Mouse (Mus musculus) neural tube, embryonic 13.5 days (tissue): ENCODE measurements around the gene Chst13. TPM values are rescaled to one million over a fixed set of nuclear protein-coding genes. Genes with fewer than 3 reads are reported as not detected.

Experiments
- ATAC-seq: fragments of 200-750 bp; cut with Nextera tagmentation; 2 replicates; pipeline ENCODE4 v1.8.0; 2017; ENCODE audit warnings: low read depth, mild to moderate bottlenecking, moderate TSS enrichment, moderate library complexity
- H3K27ac ChIP-seq: fragments of 300-500 bp; sonication (generic); replicated peaks from 2 replicates; pipeline ENCODE4 v1.5.1; 2015; ENCODE audit warnings: moderate library complexity, mild to moderate bottlenecking, inconsistent platforms
- H3K27me3 ChIP-seq: fragments of 300-500 bp; sonication (generic); 2 replicates; pipeline ENCODE4 v1.6.1; 2015; ENCODE audit warnings: mild to moderate bottlenecking, inconsistent platforms
- H3K36me3 ChIP-seq: fragments of 300-500 bp; sonication (generic); 2 replicates; pipeline ENCODE4 v1.6.1; 2015; ENCODE audit warnings: mild to moderate bottlenecking, inconsistent platforms
- H3K4me1 ChIP-seq: fragments of 300-500 bp; sonication (generic); replicated peaks from 2 replicates; pipeline ENCODE4 v1.6.1; 2015; ENCODE audit warnings: inconsistent platforms
- H3K4me2 ChIP-seq: fragments of 300-500 bp; sonication (generic); 2 replicates; pipeline ENCODE4 v1.6.1; 2015; ENCODE audit warnings: inconsistent platforms, mild to moderate bottlenecking, moderate library complexity
- H3K4me3 ChIP-seq: fragments of 300-500 bp; sonication (generic); 2 replicates; pipeline ENCODE4 v1.5.1; 2015; ENCODE audit warnings: mild to moderate bottlenecking, inconsistent platforms
- H3K9ac ChIP-seq: fragments of 300-500 bp; sonication (generic); 2 replicates; pipeline ENCODE4 v1.6.1; 2015; ENCODE audit warnings: moderate library complexity, mild to moderate bottlenecking, inconsistent platforms
- H3K9me3 ChIP-seq: fragments of 300-500 bp; sonication (generic); 2 replicates; pipeline ENCODE4 v1.6.1; 2016; ENCODE audit warnings: inconsistent platforms
- WGBS: fragments of 180-500 bp; shearing (Covaris S2); methylation state at CpG from one replicate; pipeline ENCODE4 v1.1.7; 2015; 5-methylcytosine and 5-hydroxymethylcytosine counted together
- polyA plus RNA-seq: library from polyadenylated mRNA; unstranded; fragments of >200 nt; fragmentation: Nextera tagmentation; extraction: Ambion mirVana; gene quantifications from 2 replicates; pipeline ENCODE4 v1.2.1, GENCODE M21; 2015

Gene Chst13
- 0.27 TPM in 1 of 2 replicates, not detected in the other for polyA plus RNA-seq

DNA sequence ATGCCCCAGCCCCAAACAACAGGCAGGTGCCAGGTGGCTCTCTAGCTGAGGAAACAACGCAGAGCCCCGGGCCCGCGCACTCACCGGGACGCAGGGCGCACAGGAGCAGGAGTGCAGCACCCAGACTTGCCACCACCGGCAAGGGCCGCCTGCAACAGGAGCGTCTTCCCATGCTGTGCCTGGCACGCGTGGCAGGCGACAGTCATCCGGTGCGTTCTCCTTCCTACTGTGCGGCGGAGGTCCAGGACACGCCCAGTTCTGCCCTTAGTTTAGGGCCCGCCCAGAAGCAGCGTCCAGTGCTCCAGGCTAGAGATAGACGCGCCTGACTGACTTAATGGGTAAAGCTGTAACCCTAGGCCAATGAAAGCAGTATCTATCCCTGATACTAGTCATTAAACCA is at the start of gene Chst13:
Chst13 (minus strand) TSS at position 195 of the 400 bp plus-strand sequence.
- H3K9ac ChIP-seq: peak within 1 kb of the TSS; percentile 9; the same call in 1 of the 2 replicates

GRCm38 (mm10) chr6:90374647-90375046 is 49.7 kb upstream of the Chst13 start:
- Histone ChIP-seq H3K27ac (no peak overlapping the region), H3K4me1 (peaks cover 28% of the 10 kb centered on the region), H3K36me3 (peaks cover 68% of the 10 kb centered on the region), H3K4me2 (no peak overlapping the region), H3K4me3 (no peak overlapping the region), H3K9me3 (no peaks in the 10 kb centered on the region), H3K27me3 (no peaks in the 10 kb centered on the region), H3K9ac (no peak overlapping the region)
- no peak for ATAC-seq
- 89% methylated on average over 4 of the region's 4 CpGs for WGBS

More for the DNA sequence above, at the start of gene Chst13:
- H3K36me3 ChIP-seq: no peaks in the 10 kb centered on the region
- peaks cover 20% of the 10 kb centered on the region for H3K27me3 ChIP-seq
- peak within 1 kb of the TSS; percentile 42 for H3K4me2 ChIP-seq
- 7% methylated on average over 22 of the region's 22 CpGs for WGBS
- 0 out of 2 replicates have a peak within 1 kb of the TSS, but pooled peaks have one; percentile 8 for H3K4me3 ChIP-seq
- ATAC-seq: no peak
- peaks cover 8% of the 10 kb centered on the region for H3K4me1 ChIP-seq
- no peak within 1 kb of the TSS for H3K27ac ChIP-seq
- no peaks in the 10 kb centered on the region for H3K9me3 ChIP-seq

- Histone ChIP-seq H3K36me3 (peaks cover 28% of the 10 kb centered on the region), H3K27me3 (no peaks in the 10 kb centered on the region), H3K4me3 (peak overlapping the region; percentile 97), H3K9ac (peak overlapping the region; percentile 94), H3K4me1 (peaks cover 28% of the 10 kb centered on the region), H3K27ac (peak overlapping the region; percentile 90), H3K4me2 (peak overlapping the region; percentile 98), H3K9me3 (no peaks in the 10 kb centered on the region)
- 2% methylated on average over 82 of the region's 98 CpGs for WGBS
- peak; percentile 87 for ATAC-seq
Measured at GRCm38 (mm10) chr6:90369725-90370553, 45.0 kb upstream of the Chst13 start.

- H3K9me3 ChIP-seq: no peaks in the 10 kb centered on the region
- H3K9ac ChIP-seq: peak within 1 kb of the TSS; percentile 94
- peak; percentile 98 for ATAC-seq
- H3K36me3 ChIP-seq: peaks cover 20% of the 10 kb centered on the region
- H3K4me3 ChIP-seq: peak within 1 kb of the TSS; percentile 97
- 6% methylated on average over 41 of the region's 41 CpGs for WGBS
- no peaks in the 10 kb centered on the region for H3K27me3 ChIP-seq
- H3K4me2 ChIP-seq: peak within 1 kb of the TSS; percentile 98
- peak within 1 kb of the TSS; percentile 90 for H3K27ac ChIP-seq
- peaks cover 28% of the 10 kb centered on the region for H3K4me1 ChIP-seq
Measured at GRCm38 (mm10) chr6:90368976-90369724, 44.2 kb upstream of the Chst13 start, which contains the start of gene Zxdc. Gene Zxdc, plus strand, starts transcription at chr6:90369492.

- Histone ChIP-seq H3K4me1 (peaks cover 14% of the 10 kb centered on the region; the same call in 1 of the 2 replicates), H3K27ac (no peak overlapping the region), H3K36me3 (no peaks in the 10 kb centered on the region), H3K9ac (no peak overlapping the region), H3K27me3 (no peaks in the 10 kb centered on the region), H3K9me3 (no peaks in the 10 kb centered on the region), H3K4me2 (no peak overlapping the region), H3K4me3 (no peak overlapping the region)
- WGBS: 82% methylated on average over 5 of the region's 5 CpGs
- no peak for ATAC-seq
Measured at GRCm38 (mm10) chr6:90363301-90363700, 38.3 kb upstream of the Chst13 start.

DNA sequence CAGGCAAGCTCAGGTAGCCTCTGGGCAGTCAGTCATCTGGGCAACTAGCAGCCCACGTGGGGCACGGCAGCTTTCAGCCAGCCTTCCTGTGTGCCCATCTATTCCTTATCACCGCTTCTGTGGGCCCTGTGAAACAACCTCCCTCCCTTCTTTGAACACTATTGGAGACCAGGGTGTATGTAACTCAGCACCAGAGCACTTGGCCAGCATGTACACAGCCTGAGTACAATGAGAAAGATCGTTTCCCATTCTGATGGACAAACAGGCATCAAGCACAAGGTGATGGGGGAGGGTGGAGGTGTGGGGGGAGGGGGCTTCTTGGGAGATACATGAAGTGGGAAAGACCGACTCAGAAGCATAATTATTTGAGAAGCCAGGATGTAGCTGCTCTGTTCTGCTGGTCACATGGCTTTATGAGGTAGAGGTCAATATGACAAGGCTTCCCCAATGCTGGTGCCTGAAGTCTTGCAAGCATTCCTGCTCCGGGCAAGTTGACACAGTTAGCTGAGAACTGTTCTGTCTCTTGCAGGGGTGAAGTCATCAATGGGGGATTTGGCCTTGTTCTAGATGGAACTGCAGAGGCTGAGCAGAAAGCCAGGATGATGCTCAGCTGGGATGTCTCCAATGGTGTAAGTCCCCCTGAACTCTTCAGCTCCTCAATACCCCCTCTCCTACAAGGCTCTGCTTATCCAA is 36.1 kb upstream of the Chst13 start:
- ATAC-seq: no peak
- H3K27ac ChIP-seq: no peak overlapping the region
- H3K4me2 ChIP-seq: no peak overlapping the region
- no peak overlapping the region for H3K4me3 ChIP-seq
- H3K36me3 ChIP-seq: no peaks in the 10 kb centered on the region
- no peaks in the 10 kb centered on the region for H3K27me3 ChIP-seq
- H3K9me3 ChIP-seq: no peaks in the 10 kb centered on the region
- H3K9ac ChIP-seq: no peak overlapping the region
- H3K4me1 ChIP-seq: peaks cover 14% of the 10 kb centered on the region; the same call in 1 of the 2 replicates
- WGBS: 85% methylated on average over 6 of the region's 6 CpGs

DNA sequence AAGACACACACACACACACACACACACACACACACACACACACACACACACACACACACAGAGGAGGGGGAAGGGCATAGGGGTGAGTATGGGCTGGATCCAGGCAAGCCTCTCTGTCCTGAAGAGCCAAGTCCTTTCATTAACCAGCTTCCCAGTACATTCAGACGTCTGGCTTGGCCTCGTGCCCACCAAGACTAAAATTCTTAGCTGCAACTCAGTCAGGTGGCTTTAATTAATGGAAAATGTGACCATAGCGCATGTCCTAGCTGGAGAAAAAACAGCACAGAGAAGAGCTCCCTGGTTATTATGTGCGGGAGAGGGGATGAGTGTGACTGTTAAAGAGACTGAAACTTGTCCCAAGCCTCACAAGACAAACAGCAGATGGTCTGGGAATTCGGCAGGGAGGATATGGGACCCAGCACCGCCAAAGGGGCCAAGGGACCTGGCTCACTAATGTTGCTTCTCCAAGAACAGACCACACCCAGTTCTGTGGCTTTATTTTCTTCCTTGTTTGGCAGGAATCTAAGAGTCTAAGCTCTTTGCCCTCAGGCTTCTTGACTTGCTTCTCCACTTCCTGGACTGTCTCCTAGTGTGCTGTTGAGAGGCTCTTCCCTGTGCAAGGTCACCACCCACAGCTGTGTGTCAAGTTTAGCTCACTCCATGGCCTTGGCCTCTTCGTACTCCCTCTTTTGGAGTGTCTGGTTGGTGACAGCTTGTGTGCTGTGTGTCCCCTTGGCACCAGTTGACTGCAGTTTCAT is 35.2 kb upstream of the Chst13 start:
- H3K4me2 ChIP-seq: no peak overlapping the region
- WGBS: 50% methylated on average over 7 of the region's 7 CpGs
- no peaks in the 10 kb centered on the region for H3K36me3 ChIP-seq
- no peaks in the 10 kb centered on the region for H3K9me3 ChIP-seq
- H3K4me3 ChIP-seq: no peak overlapping the region
- no peak overlapping the region for H3K9ac ChIP-seq
- peak; percentile 11; the same call in 1 of the 2 replicates for ATAC-seq
- H3K27ac ChIP-seq: 0 out of 2 replicates have a peak overlapping the region, but pooled peaks have one; percentile 18
- H3K4me1 ChIP-seq: peaks cover 14% of the 10 kb centered on the region; the same call in 1 of the 2 replicates
- no peaks in the 10 kb centered on the region for H3K27me3 ChIP-seq

- 76% methylated on average over 2 of the region's 2 CpGs for WGBS
- H3K4me3 ChIP-seq: no peak overlapping the region
- H3K27me3 ChIP-seq: no peaks in the 10 kb centered on the region
- peaks cover 14% of the 10 kb centered on the region; the same call in 1 of the 2 replicates for H3K4me1 ChIP-seq
- no peaks in the 10 kb centered on the region for H3K9me3 ChIP-seq
- no peak for ATAC-seq
- H3K27ac ChIP-seq: no peak overlapping the region
- H3K36me3 ChIP-seq: no peaks in the 10 kb centered on the region
- H3K9ac ChIP-seq: no peak overlapping the region
- H3K4me2 ChIP-seq: no peak overlapping the region
Measured at GRCm38 (mm10) chr6:90359445-90359844, 34.5 kb upstream of the Chst13 start.

DNA sequence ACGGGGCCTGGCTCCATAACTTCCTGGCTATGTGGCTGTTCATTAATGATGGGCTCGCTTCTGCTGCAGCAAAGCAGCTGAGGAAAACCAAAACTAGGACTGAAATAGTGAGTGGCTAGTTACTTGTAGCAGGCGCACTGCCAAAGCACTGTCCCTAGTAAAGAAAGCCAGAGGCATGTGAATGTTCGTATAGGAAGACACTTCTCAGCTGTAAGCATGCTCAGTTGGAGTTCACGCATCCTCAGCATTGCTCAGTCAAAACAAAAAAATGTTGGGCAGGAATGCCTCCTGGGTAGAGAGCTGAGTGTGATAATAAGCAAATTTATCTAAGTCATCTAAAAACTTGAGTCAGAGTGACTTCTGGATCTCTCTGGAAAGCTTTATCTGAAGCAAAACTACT is 33.2 kb upstream of the Chst13 start:
- Histone ChIP-seq H3K4me2 (no peak overlapping the region), H3K9ac (no peak overlapping the region), H3K27me3 (no peaks in the 10 kb centered on the region), H3K4me1 (peaks cover 14% of the 10 kb centered on the region; the same call in 1 of the 2 replicates), H3K9me3 (no peaks in the 10 kb centered on the region), H3K27ac (no peak overlapping the region), H3K4me3 (no peak overlapping the region), H3K36me3 (no peaks in the 10 kb centered on the region)
- WGBS: 72% methylated on average over 5 of the region's 5 CpGs
- no peak for ATAC-seq

- Histone ChIP-seq H3K27me3 (no peaks in the 10 kb centered on the region), H3K4me1 (no peaks in the 10 kb centered on the region), H3K4me3 (no peak overlapping the region), H3K9me3 (no peaks in the 10 kb centered on the region), H3K4me2 (no peak overlapping the region), H3K27ac (no peak overlapping the region), H3K36me3 (no peaks in the 10 kb centered on the region), H3K9ac (no peak overlapping the region)
- no peak for ATAC-seq
- WGBS: 73% methylated on average over 2 of the region's 2 CpGs
Measured at GRCm38 (mm10) chr6:90350011-90350410, 25.0 kb upstream of the Chst13 start.

- H3K27ac ChIP-seq: no peak overlapping the region
- WGBS: 80% methylated on average over 4 of the region's 4 CpGs
- no peak for ATAC-seq
- H3K9ac ChIP-seq: no peak overlapping the region
- H3K27me3 ChIP-seq: no peaks in the 10 kb centered on the region
- no peak overlapping the region for H3K4me2 ChIP-seq
- H3K9me3 ChIP-seq: no peaks in the 10 kb centered on the region
- H3K4me1 ChIP-seq: no peaks in the 10 kb centered on the region
- H3K4me3 ChIP-seq: no peak overlapping the region
- H3K36me3 ChIP-seq: no peaks in the 10 kb centered on the region
Measured at GRCm38 (mm10) chr6:90348500-90348899, 23.5 kb upstream of the Chst13 start.
